Mouse (Mus musculus) lung, embryonic 14.5 days (tissue): ENCODE results near the gene Gm49711. TPM values are rescaled to one million over a fixed set of nuclear protein-coding genes. Genes with fewer than 3 reads are reported as not detected.

Experiments
- ATAC-seq: fragments of 200-750 bp; cut with Nextera tagmentation; 2 replicates; pipeline ENCODE4 v1.8.0; 2017; ENCODE audit warnings: mild to moderate bottlenecking, moderate TSS enrichment, moderate library complexity; ENCODE audit not compliant: insufficient read depth
- DNase-seq: peaks from one replicate; pipeline ENCODE4 v3.0.0-alpha.2; 2015
- H3K27ac ChIP-seq: fragments of 300-500 bp; sonication (generic); 2 replicates; pipeline ENCODE4 v1.5.1; 2014; ENCODE audit warnings: low read depth, mild to moderate bottlenecking, moderate library complexity
- H3K27me3 ChIP-seq: fragments of 300-500 bp; sonication (generic); 2 replicates; pipeline ENCODE4 v1.6.1; 2014; ENCODE audit warnings: low read length, control low read depth; ENCODE audit not compliant: insufficient read depth
- H3K36me3 ChIP-seq: fragments of 300-500 bp; sonication (generic); 2 replicates; pipeline ENCODE4 v1.6.1; 2014; ENCODE audit warnings: control low read depth; ENCODE audit not compliant: insufficient read depth
- H3K4me1 ChIP-seq: fragments of 300-500 bp; sonication (generic); 2 replicates; pipeline ENCODE4 v1.6.1; 2014; ENCODE audit warnings: antibody characterized with exemption, control low read depth; ENCODE audit not compliant: insufficient read depth
- H3K4me2 ChIP-seq: fragments of 300-500 bp; sonication (generic); 2 replicates; pipeline ENCODE4 v1.6.1; 2014; ENCODE audit warnings: mild to moderate bottlenecking
- H3K4me3 ChIP-seq: fragments of 300-500 bp; sonication (generic); 2 replicates; pipeline ENCODE4 v1.5.1; 2014; ENCODE audit warnings: low read depth, low read length
- H3K9ac ChIP-seq: fragments of 300-500 bp; sonication (generic); 2 replicates; pipeline ENCODE4 v1.6.1; 2014
- H3K9me3 ChIP-seq: fragments of 300-500 bp; sonication (generic); 2 replicates; pipeline ENCODE4 v1.6.1; 2016; ENCODE audit warnings: low read depth, low read length, control low read depth
- CTCF ChIP-seq: IDR thresholded peaks from 2 replicates; pipeline ENCODE4 v1.5.1; 2016; ENCODE audit warnings: antibody characterized with exemption, low read depth
- WGBS: fragments of 180-500 bp; shearing (Covaris S2); extraction: QIAGEN DNeasy Blood & Tissue Kit; methylation state at CpG from one replicate; pipeline ENCODE4 v1.1.7; 2014; 5-methylcytosine and 5-hydroxymethylcytosine counted together
- polyA plus RNA-seq: library from polyadenylated mRNA; unstranded; fragments of >200 nt; fragmentation: Nextera tagmentation; extraction: Ambion mirVana; gene quantifications from 2 replicates; pipeline ENCODE4 v1.2.1, GENCODE M21; 2014

The Gm49711 gene
- polyA plus RNA-seq, 1 experiment from 2014 or later: not detected

- no peak for ATAC-seq
- Histone ChIP-seq H3K36me3 (no peaks in the 10 kb centered on the region), H3K9me3 (no peaks in the 10 kb centered on the region), H3K27me3 (no peaks in the 10 kb centered on the region), H3K4me3 (no peak overlapping the region), H3K9ac (no peak overlapping the region), H3K4me2 (no peak overlapping the region), H3K27ac (no peak overlapping the region), H3K4me1 (no peaks in the 10 kb centered on the region)
- no peak for TF ChIP-seq CTCF
- no peak for DNase-seq
- WGBS: 90% methylated on average over 2 of the region's 2 CpGs
Measured at GRCm38 (mm10) chr16:92104951-92105350, 46.8 kb downstream of the Gm49711 start.

- H3K27me3 ChIP-seq: no peaks in the 10 kb centered on the region
- no peaks in the 10 kb centered on the region for H3K9me3 ChIP-seq
- ATAC-seq (no peak), DNase-seq (no peak)
- no peak overlapping the region for H3K4me2 ChIP-seq
- H3K36me3 ChIP-seq: no peaks in the 10 kb centered on the region
- no peak overlapping the region for H3K27ac ChIP-seq
- no peak for TF ChIP-seq CTCF
- 68% methylated on average over 3 of the region's 3 CpGs for WGBS
- H3K9ac ChIP-seq: no peak overlapping the region
- no peaks in the 10 kb centered on the region for H3K4me1 ChIP-seq
- H3K4me3 ChIP-seq: no peak overlapping the region
Measured at GRCm38 (mm10) chr16:92105631-92106030, 47.5 kb downstream of the Gm49711 start.

GRCm38 (mm10) chr16:92107346-92107745 is 49.2 kb downstream of the Gm49711 start:
- no peak for TF ChIP-seq CTCF

GRCm38 (mm10) chr16:92114706-92115241 is 56.7 kb downstream of the Gm49711 start:
- Histone ChIP-seq H3K4me1 (no peaks in the 10 kb centered on the region), H3K4me2 (no peak overlapping the region), H3K9ac (no peak overlapping the region), H3K4me3 (no peak overlapping the region), H3K36me3 (peaks cover 11% of the 10 kb centered on the region; the same call in 1 of the 2 replicates), H3K9me3 (no peaks in the 10 kb centered on the region), H3K27me3 (no peaks in the 10 kb centered on the region), H3K27ac (peak overlapping the region; percentile 42; the same call in 1 of the 2 replicates)
- DNase-seq (peak; percentile 17), ATAC-seq (no peak)
- no peak for TF ChIP-seq CTCF
- 56% methylated on average over 5 of the region's 5 CpGs for WGBS

More at GRCm38 (mm10) chr16:92107346-92107745, 49.2 kb downstream of the Gm49711 start:
- H3K4me3 ChIP-seq: no peak overlapping the region
- 88% methylated on average over 5 of the region's 5 CpGs for WGBS
- peaks cover 5% of the 10 kb centered on the region; the same call in 1 of the 2 replicates for H3K36me3 ChIP-seq
- no peak for DNase-seq
- H3K4me2 ChIP-seq: no peak overlapping the region
- H3K4me1 ChIP-seq: no peaks in the 10 kb centered on the region
- no peaks in the 10 kb centered on the region for H3K27me3 ChIP-seq
- H3K9me3 ChIP-seq: no peaks in the 10 kb centered on the region
- H3K27ac ChIP-seq: no peak overlapping the region
- no peak overlapping the region for H3K9ac ChIP-seq
- no peak for ATAC-seq

- Histone ChIP-seq H3K9me3 (no peaks in the 10 kb centered on the region), H3K4me3 (no peak overlapping the region), H3K4me1 (no peaks in the 10 kb centered on the region), H3K36me3 (peaks cover 11% of the 10 kb centered on the region; the same call in 1 of the 2 replicates), H3K4me2 (0 out of 2 replicates have a peak overlapping the region, but pooled peaks have one; percentile 23), H3K9ac (no peak overlapping the region), H3K27ac (no peak overlapping the region), H3K27me3 (no peaks in the 10 kb centered on the region)
- 39% methylated on average over 20 of the region's 20 CpGs for WGBS
- ATAC-seq (peak; percentile 35; the same call in 1 of the 2 replicates), DNase-seq (peak; percentile 35)
- TF ChIP-seq CTCF: no peak
Measured at GRCm38 (mm10) chr16:92115611-92116421, 57.7 kb downstream of the Gm49711 start.

- H3K27me3 ChIP-seq: no peaks in the 10 kb centered on the region
- H3K4me2 ChIP-seq: no peak overlapping the region
- ATAC-seq (no peak), DNase-seq (no peak)
- no peak overlapping the region for H3K27ac ChIP-seq
- H3K9ac ChIP-seq: no peak overlapping the region
- H3K4me1 ChIP-seq: no peaks in the 10 kb centered on the region
- 65% methylated on average over 9 of the region's 9 CpGs for WGBS
- no peaks in the 10 kb centered on the region for H3K9me3 ChIP-seq
- H3K36me3 ChIP-seq: peaks cover 4% of the 10 kb centered on the region; the same call in 1 of the 2 replicates
- no peak overlapping the region for H3K4me3 ChIP-seq
- TF ChIP-seq CTCF: no peak
Measured at GRCm38 (mm10) chr16:92117337-92118209, 59.5 kb downstream of the Gm49711 start.
